Mouse (Mus musculus) brain, embryonic 14.5 days (tissue): ENCODE measurements around the gene Kif5a.

Experiments
- CTCF ChIP-seq: fragments of 200-500 bp; IDR thresholded peaks from 2 replicates; pipeline ENCODE4 v1.5.1; 2012; ENCODE audit warnings: inconsistent platforms, mild to moderate bottlenecking, moderate library complexity, borderline replicate concordance; ENCODE audit not compliant: insufficient read depth, insufficient read length; ENCODE audit errors: extremely low read depth
- POLR2A ChIP-seq: fragments of 200-500 bp; IDR thresholded peaks from 2 replicates; pipeline ENCODE4 v1.6.1; 2012; ENCODE audit warnings: mild to moderate bottlenecking, inconsistent platforms, borderline replicate concordance; ENCODE audit not compliant: poor library complexity, insufficient read depth, insufficient read length, severe bottlenecking; ENCODE audit errors: extremely low read depth

- TF ChIP-seq POLR2A = no peak
- TF ChIP-seq CTCF = no peak
These were observed 57.8 kb downstream of the Kif5a start for GRCm38 (mm10) chr10:127205373-127205772.
